Mouse (Mus musculus) liver, embryonic 11.5 days (tissue): ENCODE measurements around the gene 9130023H24Rik. TPM values are rescaled to one million over a fixed set of nuclear protein-coding genes. Genes with fewer than 3 reads are reported as not detected.
A peak's percentile ranks its signal among the peaks of the same experiment; 100 is the strongest.

Experiments
- ATAC-seq: fragments of 200-750 bp; cut with Nextera tagmentation; replicated peaks from 2 replicates; pipeline ENCODE4 v1.8.0; 2017; ENCODE audit warnings: moderate number of reproducible peaks, mild to moderate bottlenecking, moderate TSS enrichment, moderate library complexity; ENCODE audit not compliant: low FRiP score
- DNase-seq: peaks from one replicate; pipeline ENCODE4 v3.0.0-alpha.2; 2017; ENCODE audit warnings: low spot score
- H3K27ac ChIP-seq: fragments of 300-500 bp; sonication (generic); 2 replicates; pipeline ENCODE4 v1.5.1; 2014; ENCODE audit warnings: mild to moderate bottlenecking, low read depth, low read length, control low read depth
- H3K27me3 ChIP-seq: fragments of 300-500 bp; sonication (generic); replicated peaks from 2 replicates; pipeline ENCODE4 v1.6.1; 2014; ENCODE audit warnings: low read length, mixed read lengths; ENCODE audit not compliant: control insufficient read depth, insufficient read depth
- H3K36me3 ChIP-seq: fragments of 300-500 bp; sonication (generic); 2 replicates; pipeline ENCODE4 v1.6.1; 2014; ENCODE audit warnings: mild to moderate bottlenecking, low read length, moderate library complexity, mixed read lengths; ENCODE audit not compliant: control insufficient read depth, insufficient read depth
- H3K4me1 ChIP-seq: fragments of 300-500 bp; sonication (generic); replicated peaks from 2 replicates; pipeline ENCODE4 v1.6.1; 2014; ENCODE audit warnings: low read length, mixed read lengths; ENCODE audit not compliant: control insufficient read depth, insufficient read depth
- H3K4me2 ChIP-seq: fragments of 300-500 bp; sonication (generic); 2 replicates; pipeline ENCODE4 v1.6.1; 2014; ENCODE audit warnings: mild to moderate bottlenecking, control low read depth, moderate library complexity
- H3K4me3 ChIP-seq: fragments of 300-500 bp; sonication (generic); 2 replicates; pipeline ENCODE4 v1.5.1; 2014; ENCODE audit warnings: low read depth, low read length, control low read depth
- H3K9ac ChIP-seq: fragments of 300-500 bp; sonication (generic); 2 replicates; pipeline ENCODE4 v1.6.1; 2014; ENCODE audit warnings: low read depth, low read length, control low read depth
- H3K9me3 ChIP-seq: fragments of 300-500 bp; sonication (generic); 2 replicates; pipeline ENCODE4 v1.6.1; 2016; ENCODE audit warnings: low read length, inconsistent platforms, mixed read lengths; ENCODE audit not compliant: control insufficient read depth
- WGBS: fragments of 180-500 bp; shearing (Covaris S2); extraction: QIAGEN DNeasy Blood & Tissue Kit; methylation state at CpG from one replicate; pipeline ENCODE4 v1.1.7; 2014; 5-methylcytosine and 5-hydroxymethylcytosine counted together
- polyA plus RNA-seq: library from polyadenylated mRNA; unstranded; fragments of >200 nt; fragmentation: Nextera tagmentation; extraction: Ambion mirVana; gene quantifications from 2 replicates; pipeline ENCODE4 v1.2.1, GENCODE M21; 2014

The 9130023H24Rik gene
- polyA plus RNA-seq, 1 experiment from 2014 or later: 3.8 TPM

DNA sequence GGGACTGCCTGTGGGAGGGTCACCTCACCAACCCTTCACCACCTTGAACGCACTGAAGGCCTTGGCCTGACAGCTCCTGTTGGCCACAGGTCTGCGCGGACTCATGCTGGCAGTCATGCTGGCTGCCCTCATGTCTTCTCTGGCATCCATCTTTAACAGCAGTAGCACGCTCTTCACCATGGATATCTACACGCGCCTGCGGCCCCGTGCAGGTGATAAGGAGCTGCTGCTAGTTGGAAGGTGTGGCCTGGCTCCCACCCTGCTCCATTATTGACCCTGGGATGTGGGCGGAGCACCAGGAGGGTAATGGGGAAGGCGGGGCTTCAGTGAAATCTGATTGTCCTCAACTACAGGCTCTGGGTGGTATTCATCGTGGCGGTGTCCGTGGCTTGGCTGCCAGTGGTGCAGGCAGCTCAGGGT lies 32.6 kb upstream of the 9130023H24Rik start:
- H3K36me3 ChIP-seq: peaks cover 32% of the 10 kb centered on the region
- H3K9me3 ChIP-seq: no peaks in the 10 kb centered on the region
- WGBS: 35% methylated on average over 13 of the region's 13 CpGs
- H3K4me3 ChIP-seq: 0 out of 2 replicates have a peak overlapping the region, but pooled peaks have one; percentile 6
- H3K27me3 ChIP-seq: peaks cover 2% of the 10 kb centered on the region; the same call in 1 of the 2 replicates
- ATAC-seq: peak; percentile 98
- H3K4me2 ChIP-seq: peak overlapping the region; percentile 38
- DNase-seq: peak; percentile 81
- peak overlapping the region; percentile 51 for H3K9ac ChIP-seq
- H3K4me1 ChIP-seq: peaks cover 11% of the 10 kb centered on the region
- peak overlapping the region; percentile 79 for H3K27ac ChIP-seq

DNA sequence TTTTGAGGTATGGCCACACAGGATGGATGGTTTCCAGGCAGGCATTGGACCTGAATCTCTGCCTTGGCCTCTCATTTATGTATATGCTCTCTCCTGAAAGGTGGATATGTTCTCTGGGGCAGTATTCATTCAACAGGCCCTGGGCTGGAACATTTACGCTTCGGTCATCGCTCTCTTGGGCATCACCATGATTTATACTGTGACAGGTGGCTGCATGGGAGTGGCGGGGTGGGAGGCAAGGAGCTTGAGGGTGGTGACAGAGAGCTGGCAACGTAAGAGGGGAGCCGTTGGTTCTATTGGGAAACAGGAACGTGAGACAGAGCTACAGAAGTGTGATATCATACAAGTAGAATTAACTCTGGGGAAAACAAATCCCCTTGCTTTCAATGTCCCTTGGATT lies 30.0 kb upstream of the 9130023H24Rik start:
- peaks cover 13% of the 10 kb centered on the region; the same call in 1 of the 2 replicates for H3K36me3 ChIP-seq
- WGBS: 87% methylated on average over 7 of the region's 7 CpGs
- H3K4me3 ChIP-seq: no peak overlapping the region
- H3K9me3 ChIP-seq: no peaks in the 10 kb centered on the region
- H3K9ac ChIP-seq: no peak overlapping the region
- H3K27me3 ChIP-seq: peaks cover 5% of the 10 kb centered on the region; the same call in 1 of the 2 replicates
- no peak overlapping the region for H3K27ac ChIP-seq
- DNase-seq (no peak), ATAC-seq (no peak)
- no peak overlapping the region for H3K4me2 ChIP-seq
- H3K4me1 ChIP-seq: peaks cover 11% of the 10 kb centered on the region

DNA sequence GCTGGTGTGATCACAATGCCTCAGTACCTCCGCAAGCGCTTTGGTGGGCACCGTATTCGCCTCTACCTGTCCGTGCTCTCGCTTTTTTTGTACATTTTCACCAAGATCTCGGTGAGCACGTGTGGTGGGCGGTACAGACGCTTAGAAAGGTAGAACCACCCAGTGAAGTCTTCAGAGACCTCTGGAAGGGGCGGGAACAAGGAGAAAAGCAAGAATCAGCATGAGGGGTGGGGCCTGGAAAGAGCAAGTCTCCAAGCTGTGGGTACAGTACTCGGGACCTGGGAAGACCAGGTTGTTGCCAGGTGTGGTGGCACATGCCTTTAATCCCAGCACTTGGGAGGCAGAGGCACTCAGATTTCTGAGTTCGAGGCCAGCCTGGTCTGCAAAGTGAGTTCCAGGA lies 29.6 kb upstream of the 9130023H24Rik start:
- H3K4me3 ChIP-seq: no peak overlapping the region
- ATAC-seq (no peak), DNase-seq (no peak)
- H3K36me3 ChIP-seq: peaks cover 13% of the 10 kb centered on the region; the same call in 1 of the 2 replicates
- H3K9ac ChIP-seq: no peak overlapping the region
- peaks cover 11% of the 10 kb centered on the region for H3K4me1 ChIP-seq
- no peak overlapping the region for H3K27ac ChIP-seq
- H3K4me2 ChIP-seq: no peak overlapping the region
- peaks cover 5% of the 10 kb centered on the region; the same call in 1 of the 2 replicates for H3K27me3 ChIP-seq
- 65% methylated on average over 13 of the region's 13 CpGs for WGBS
- no peaks in the 10 kb centered on the region for H3K9me3 ChIP-seq

DNA sequence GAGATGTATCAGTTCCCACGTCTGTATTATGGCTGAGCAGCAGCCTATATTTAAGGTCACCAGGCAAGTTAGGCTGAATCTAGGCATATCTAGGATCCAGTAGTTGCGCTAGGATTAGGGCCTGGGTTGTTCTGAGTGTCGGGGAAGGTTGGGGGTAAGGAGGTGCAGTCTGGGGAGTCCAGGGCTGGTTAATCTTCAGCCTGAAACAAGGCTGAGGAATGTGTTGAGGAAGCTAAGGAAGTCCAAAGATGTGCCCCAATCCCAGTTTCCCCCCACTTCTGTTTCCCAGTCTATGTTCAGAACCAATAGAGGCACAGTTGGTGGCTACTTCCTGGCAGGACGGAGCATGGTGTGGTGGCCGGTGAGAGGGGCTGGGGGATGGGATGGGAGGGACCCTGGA lies 28.2 kb upstream of the 9130023H24Rik start:
- Histone ChIP-seq H3K9me3 (no peaks in the 10 kb centered on the region), H3K4me2 (no peak overlapping the region), H3K36me3 (peaks cover 4% of the 10 kb centered on the region; the same call in 1 of the 2 replicates), H3K27ac (no peak overlapping the region), H3K9ac (no peak overlapping the region), H3K4me1 (peaks cover 10% of the 10 kb centered on the region), H3K4me3 (no peak overlapping the region), H3K27me3 (peaks cover 5% of the 10 kb centered on the region; the same call in 1 of the 2 replicates)
- WGBS: 64% methylated on average over 5 of the region's 5 CpGs
- ATAC-seq (no peak), DNase-seq (no peak)

DNA sequence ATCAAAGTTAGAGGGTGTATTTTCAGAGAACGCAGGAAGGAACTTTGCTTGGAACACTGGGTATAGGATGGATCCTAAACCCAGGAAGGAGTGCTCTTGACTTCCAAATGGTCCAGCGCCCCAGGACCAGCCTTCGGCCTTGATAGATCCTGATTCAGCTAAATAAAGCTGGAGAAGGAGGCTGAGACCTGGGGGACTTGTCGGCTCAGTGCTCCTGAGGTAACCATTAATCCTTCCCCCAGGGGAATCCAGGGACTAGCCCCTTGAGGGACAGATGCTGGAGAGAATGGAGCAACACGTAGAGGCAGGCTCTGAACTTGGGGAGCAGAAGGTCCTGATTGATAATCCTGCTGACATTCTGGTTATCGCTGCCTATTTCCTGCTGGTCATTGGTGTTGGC lies 27.6 kb upstream of the 9130023H24Rik start, which contains the start of gene Slc5a2:
TSS of gene Slc5a2 (plus strand) at position 247 of the 400 bp plus-strand sequence.
- H3K9me3 ChIP-seq: no peaks in the 10 kb centered on the region
- H3K36me3 ChIP-seq: no peaks in the 10 kb centered on the region
- H3K4me1 ChIP-seq: peaks cover 4% of the 10 kb centered on the region
- no peak for ATAC-seq
- no peak within 1 kb of the TSS for H3K9ac ChIP-seq
- H3K4me2 ChIP-seq: no peak within 1 kb of the TSS
- H3K4me3 ChIP-seq: no peak within 1 kb of the TSS
- H3K27me3 ChIP-seq: peaks cover 5% of the 10 kb centered on the region; the same call in 1 of the 2 replicates
- H3K27ac ChIP-seq: no peak within 1 kb of the TSS
- no peak for DNase-seq
- 69% methylated on average over 6 of the region's 6 CpGs for WGBS

DNA sequence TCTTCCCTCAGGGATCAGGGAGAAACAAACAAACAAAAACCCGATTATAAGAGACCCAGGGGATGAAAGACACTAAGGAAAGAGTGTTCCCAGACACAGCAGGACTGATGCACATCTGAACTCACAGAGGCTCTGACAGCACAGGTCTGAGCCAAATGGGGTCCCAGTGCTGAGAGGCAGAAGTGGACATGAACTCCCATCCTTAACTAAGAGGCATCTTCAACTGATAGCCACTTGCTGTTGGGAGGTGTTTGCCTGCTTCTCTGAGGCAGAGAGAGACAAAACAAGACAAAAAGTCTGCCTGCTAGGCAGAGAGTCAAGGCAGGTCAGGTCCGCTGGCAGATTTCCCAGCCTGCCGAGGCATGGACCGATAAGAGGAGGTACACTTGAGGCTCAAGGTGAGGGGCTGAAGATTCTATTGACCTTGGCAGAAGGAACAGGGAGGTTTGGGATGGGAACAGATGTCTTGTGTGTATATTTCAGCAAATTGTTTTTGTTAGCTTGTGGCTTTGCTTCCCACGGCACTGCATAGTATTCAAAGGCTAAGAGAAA lies 19.0 kb upstream of the 9130023H24Rik start:
- Histone ChIP-seq H3K9ac (no peak overlapping the region), H3K9me3 (no peaks in the 10 kb centered on the region), H3K4me2 (no peak overlapping the region), H3K27ac (no peak overlapping the region), H3K4me3 (no peak overlapping the region), H3K4me1 (peaks cover 5% of the 10 kb centered on the region; the same call in 1 of the 2 replicates), H3K27me3 (peaks cover 14% of the 10 kb centered on the region), H3K36me3 (peaks cover 4% of the 10 kb centered on the region)
- ATAC-seq (no peak), DNase-seq (no peak)
- WGBS: 58% methylated on average over 5 of the region's 5 CpGs

DNA sequence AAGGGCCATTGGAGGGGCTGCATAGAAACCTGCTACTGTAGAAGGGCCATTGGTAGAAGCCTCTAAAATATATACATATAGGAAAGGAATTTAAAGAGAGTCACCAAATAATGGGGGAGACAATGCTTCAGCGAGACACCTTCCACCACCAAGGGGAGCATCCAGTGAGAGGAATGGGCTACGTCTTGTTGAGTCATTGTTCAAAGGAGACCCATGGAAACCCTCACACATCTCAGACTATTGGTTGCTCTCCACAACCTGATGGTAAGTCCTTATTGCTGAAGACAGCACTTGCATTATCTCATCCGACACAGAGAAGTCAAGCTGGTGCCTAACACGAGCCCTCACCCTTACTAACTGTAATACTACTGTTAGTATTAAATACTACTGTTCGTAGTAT lies 17.9 kb upstream of the 9130023H24Rik start:
- Histone ChIP-seq H3K36me3 (peaks cover 4% of the 10 kb centered on the region), H3K9me3 (no peaks in the 10 kb centered on the region), H3K4me1 (peaks cover 5% of the 10 kb centered on the region; the same call in 1 of the 2 replicates), H3K4me3 (no peak overlapping the region), H3K27me3 (peaks cover 16% of the 10 kb centered on the region), H3K4me2 (no peak overlapping the region), H3K9ac (no peak overlapping the region), H3K27ac (no peak overlapping the region)
- no peak for DNase-seq
- WGBS: 72% methylated on average over 5 of the region's 5 CpGs
- no peak for ATAC-seq

DNA sequence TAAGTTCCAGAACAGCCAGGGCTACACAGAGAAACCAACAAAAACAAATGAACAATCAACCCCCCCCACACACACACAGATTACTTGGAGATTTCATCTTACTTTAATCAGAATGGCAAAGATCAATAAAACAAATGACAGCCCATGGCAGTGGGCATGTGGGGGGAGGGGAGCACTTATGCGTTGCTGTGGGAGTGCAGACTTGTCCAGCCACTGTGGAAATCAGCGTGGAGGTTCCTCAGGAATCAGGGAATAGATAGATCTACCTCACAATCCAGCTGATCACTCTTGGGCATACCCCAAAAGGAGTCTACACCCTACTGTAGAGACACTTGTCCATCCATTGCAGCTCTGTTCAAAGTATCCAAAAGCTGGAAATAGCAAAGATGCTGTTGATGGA lies 17.1 kb upstream of the 9130023H24Rik start:
- peaks cover 4% of the 10 kb centered on the region for H3K36me3 ChIP-seq
- H3K4me2 ChIP-seq: no peak overlapping the region
- peaks cover 16% of the 10 kb centered on the region for H3K27me3 ChIP-seq
- 58% methylated on average over 2 of the region's 2 CpGs for WGBS
- ATAC-seq (no peak), DNase-seq (no peak)
- H3K4me1 ChIP-seq: peaks cover 5% of the 10 kb centered on the region; the same call in 1 of the 2 replicates
- H3K9ac ChIP-seq: no peak overlapping the region
- no peak overlapping the region for H3K4me3 ChIP-seq
- no peak overlapping the region for H3K27ac ChIP-seq
- no peaks in the 10 kb centered on the region for H3K9me3 ChIP-seq

DNA sequence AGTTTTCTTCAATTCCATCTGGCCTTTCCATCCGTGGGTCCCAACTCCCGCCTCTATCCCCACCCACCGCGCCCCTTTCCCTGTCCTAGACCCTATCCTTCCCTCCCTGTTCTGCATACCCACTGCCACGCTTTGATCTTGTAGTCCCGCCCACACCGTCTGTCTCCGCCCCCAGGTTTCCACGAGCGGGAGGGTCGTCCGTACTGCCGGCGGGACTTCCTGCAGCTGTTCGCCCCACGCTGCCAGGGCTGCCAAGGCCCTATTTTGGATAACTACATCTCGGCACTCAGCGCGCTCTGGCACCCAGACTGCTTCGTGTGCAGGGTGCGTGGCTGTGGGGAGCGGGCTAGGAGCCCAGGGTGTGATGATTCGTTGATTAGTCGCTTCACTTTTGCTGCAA lies 14.8 kb upstream of the 9130023H24Rik start:
- DNase-seq: peak; percentile 35
- 24% methylated on average over 24 of the region's 24 CpGs for WGBS
- Histone ChIP-seq H3K9ac (0 out of 2 replicates have a peak overlapping the region, but pooled peaks have one; percentile 5), H3K36me3 (peaks cover 4% of the 10 kb centered on the region), H3K4me3 (no peak overlapping the region), H3K27me3 (peaks cover 13% of the 10 kb centered on the region), H3K4me2 (peak overlapping the region; percentile 49), H3K9me3 (no peaks in the 10 kb centered on the region), H3K4me1 (peaks cover 7% of the 10 kb centered on the region), H3K27ac (no peak overlapping the region)
- ATAC-seq: no peak
